Mouse (Mus musculus): Measurements from ENCODE around the gene Nup210l. TPM values are rescaled to one million over a fixed set of nuclear protein-coding genes. Genes with fewer than 3 reads are reported as not detected.

Nup210l gene
- 0.36 and 0.60 TPM in 2 replicates for polyA plus RNA-seq (2015; fragmentation: Nextera tagmentation; extraction: Ambion mirVana)

DNA sequence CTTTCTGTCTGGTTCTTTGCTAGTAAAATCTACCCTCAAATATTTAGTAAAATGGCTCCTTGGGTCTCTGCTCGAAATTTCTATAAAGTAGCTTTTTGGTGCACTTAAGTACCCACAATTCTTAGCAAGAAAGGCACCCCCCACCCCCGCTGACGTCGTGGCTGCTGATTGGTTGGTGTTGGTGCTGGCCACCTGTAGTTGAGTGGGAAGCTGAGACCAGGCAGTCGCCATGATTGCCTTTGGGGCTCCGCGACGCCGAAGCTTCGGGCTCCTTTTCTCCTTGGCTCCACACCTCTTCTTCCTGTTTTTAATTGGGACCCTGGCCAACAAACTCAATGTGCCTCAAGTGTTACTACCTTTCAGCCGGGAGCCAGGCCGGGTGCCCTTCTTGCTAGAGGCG lies at the start of gene Nup210l:
TSS of gene Nup210l (plus strand) at position 195 of the 400 bp plus-strand sequence.
- no peak within 1 kb of the TSS for H3K27ac ChIP-seq (ENCODE audit: low read length)
- no peaks in the 10 kb centered on the region for H3K4me1 ChIP-seq (ENCODE audit: insufficient read depth, low read length)
- H3K9ac ChIP-seq (replicated peaks; ENCODE audit: low read length) = no peak within 1 kb of the TSS
- no peak within 1 kb of the TSS for H3K4me3 ChIP-seq (ENCODE audit: low read length)
- no peak within 1 kb of the TSS for H3K4me2 ChIP-seq (replicated peaks; ENCODE audit: low read depth, low read length)
- no peaks in the 10 kb centered on the region for H3K27me3 ChIP-seq (ENCODE audit: insufficient read depth, low read length)
- H3K36me3 ChIP-seq (ENCODE audit: insufficient read depth, low read length) = peaks cover 15% of the 10 kb centered on the region
- ATAC-seq (ENCODE audit: low FRiP score, low TSS enrichment) = no peak
- WGBS = 86% methylated on average over 13 of the region's 13 CpGs
- H3K9me3 ChIP-seq (ENCODE audit: low read length) = 0 out of 2 replicates have a peak, but pooled peaks cover 2% of the 10 kb centered on the region

DNA sequence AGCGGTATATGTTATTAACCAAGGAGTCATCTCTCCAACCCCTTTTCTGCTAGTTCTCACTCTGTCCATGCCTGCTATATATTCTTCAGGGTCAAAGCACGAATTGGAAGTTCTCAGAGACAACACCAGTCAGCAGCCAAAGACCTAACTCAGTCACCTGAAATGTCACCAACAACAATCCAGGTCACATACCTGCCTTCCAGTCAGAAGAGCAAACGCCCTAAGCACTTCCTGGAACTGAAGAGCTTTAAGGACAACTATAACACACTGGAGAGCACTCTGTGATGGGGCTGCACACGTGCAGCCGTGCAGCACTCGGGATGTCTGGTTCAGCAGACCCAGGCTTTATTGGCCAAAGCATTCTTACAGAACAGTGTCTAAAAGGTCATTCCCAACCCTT lies 42.4 kb upstream of the Nup210l start:
- ATAC-seq (ENCODE audit: low FRiP score, low TSS enrichment) = no peak
- Histone ChIP-seq H3K4me2 (replicated peaks; ENCODE audit: low read depth, low read length) (no peak overlapping the region), H3K36me3 (ENCODE audit: insufficient read depth, low read length) (peaks cover 55% of the 10 kb centered on the region), H3K27me3 (ENCODE audit: insufficient read depth, low read length) (no peaks in the 10 kb centered on the region), H3K9ac (replicated peaks; ENCODE audit: low read length) (no peak overlapping the region), H3K4me1 (ENCODE audit: insufficient read depth, low read length) (no peaks in the 10 kb centered on the region), H3K27ac (ENCODE audit: low read length) (no peak overlapping the region), H3K4me3 (ENCODE audit: low read length) (no peak overlapping the region), H3K9me3 (ENCODE audit: low read length) (no peaks in the 10 kb centered on the region)
- WGBS = 94% methylated on average over 6 of the region's 6 CpGs

DNA sequence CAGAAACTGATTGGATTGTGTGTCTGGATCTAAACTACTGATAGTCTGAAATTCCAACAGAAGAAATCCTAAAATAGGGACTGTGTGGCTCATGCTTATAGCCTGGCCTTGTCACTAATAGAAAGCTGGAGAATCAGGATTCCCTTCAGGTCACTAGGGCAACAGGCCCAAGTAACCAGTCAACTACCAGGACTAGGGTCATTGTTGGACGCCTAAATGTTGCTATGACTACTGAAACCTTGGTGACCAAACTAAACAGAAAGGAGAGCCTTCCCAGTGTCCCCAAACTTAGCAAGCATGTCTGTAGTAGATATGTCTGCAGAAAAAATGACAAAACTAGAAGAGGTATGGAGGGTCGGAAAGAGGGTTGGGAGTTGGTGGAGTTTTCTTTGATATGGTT lies 41.4 kb upstream of the Nup210l start:
- Histone ChIP-seq H3K4me2 (replicated peaks; ENCODE audit: low read depth, low read length) (no peak overlapping the region), H3K9me3 (ENCODE audit: low read length) (no peaks in the 10 kb centered on the region), H3K36me3 (ENCODE audit: insufficient read depth, low read length) (peaks cover 45% of the 10 kb centered on the region), H3K4me3 (ENCODE audit: low read length) (no peak overlapping the region), H3K27ac (ENCODE audit: low read length) (no peak overlapping the region), H3K27me3 (ENCODE audit: insufficient read depth, low read length) (no peaks in the 10 kb centered on the region), H3K4me1 (ENCODE audit: insufficient read depth, low read length) (no peaks in the 10 kb centered on the region), H3K9ac (replicated peaks; ENCODE audit: low read length) (no peak overlapping the region)
- no peak for ATAC-seq (ENCODE audit: low FRiP score, low TSS enrichment)
- WGBS = 76% methylated on average over 2 of the region's 2 CpGs

DNA sequence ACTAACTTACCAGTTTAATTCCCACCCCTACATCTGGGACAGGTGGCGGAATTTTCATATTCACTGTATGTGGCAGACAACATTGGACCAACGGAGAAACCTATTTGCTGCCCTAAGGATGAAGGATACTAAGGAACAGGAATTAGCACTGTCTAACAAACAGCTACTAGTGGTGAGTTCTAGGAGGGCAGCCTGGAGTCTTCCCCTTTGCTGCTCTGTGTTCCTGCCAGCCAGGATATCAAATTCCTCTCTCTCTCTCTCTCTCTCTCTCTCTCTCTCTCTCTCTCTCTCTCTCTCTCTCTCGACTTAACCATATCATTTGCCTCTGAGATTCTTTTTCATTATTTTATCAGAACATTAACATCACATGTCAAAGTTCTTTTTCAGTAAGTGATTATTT lies 39.5 kb upstream of the Nup210l start:
- H3K9ac ChIP-seq (replicated peaks; ENCODE audit: low read length) = no peak overlapping the region
- peaks cover 38% of the 10 kb centered on the region for H3K36me3 ChIP-seq (ENCODE audit: insufficient read depth, low read length)
- no peaks in the 10 kb centered on the region for H3K4me1 ChIP-seq (ENCODE audit: insufficient read depth, low read length)
- no peaks in the 10 kb centered on the region for H3K9me3 ChIP-seq (ENCODE audit: low read length)
- no peak overlapping the region for H3K27ac ChIP-seq (ENCODE audit: low read length)
- WGBS = 69% methylated on average over 3 of the region's 3 CpGs
- no peak for ATAC-seq (ENCODE audit: low FRiP score, low TSS enrichment)
- no peak overlapping the region for H3K4me2 ChIP-seq (replicated peaks; ENCODE audit: low read depth, low read length)
- no peaks in the 10 kb centered on the region for H3K27me3 ChIP-seq (ENCODE audit: insufficient read depth, low read length)
- H3K4me3 ChIP-seq (ENCODE audit: low read length) = no peak overlapping the region

DNA sequence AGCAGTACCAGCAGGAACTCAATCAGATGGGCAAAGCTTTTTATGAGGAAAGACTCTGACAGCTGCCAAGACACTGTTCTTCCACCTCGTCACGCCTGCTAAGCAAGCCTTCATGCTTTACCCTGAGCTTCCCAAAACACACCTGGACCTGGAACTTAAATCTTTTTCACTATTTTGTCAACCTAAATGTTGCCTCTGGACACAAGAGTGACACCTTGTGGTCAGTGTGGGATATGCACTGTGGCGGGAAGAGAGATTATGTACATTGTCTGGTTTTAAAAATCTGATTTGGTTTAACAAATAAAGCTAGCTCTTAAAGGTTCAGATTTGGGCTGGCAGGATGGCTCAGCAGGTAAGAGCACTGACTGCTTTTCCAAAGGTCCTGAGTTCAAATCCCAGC lies 38.4 kb upstream of the Nup210l start:
- Histone ChIP-seq H3K27me3 (ENCODE audit: insufficient read depth, low read length) (no peaks in the 10 kb centered on the region), H3K9ac (replicated peaks; ENCODE audit: low read length) (no peak overlapping the region), H3K36me3 (ENCODE audit: insufficient read depth, low read length) (peaks cover 30% of the 10 kb centered on the region), H3K9me3 (ENCODE audit: low read length) (no peaks in the 10 kb centered on the region), H3K4me2 (replicated peaks; ENCODE audit: low read depth, low read length) (no peak overlapping the region), H3K4me1 (ENCODE audit: insufficient read depth, low read length) (no peaks in the 10 kb centered on the region), H3K27ac (ENCODE audit: low read length) (no peak overlapping the region), H3K4me3 (ENCODE audit: low read length) (no peak overlapping the region)
- ATAC-seq (ENCODE audit: low FRiP score, low TSS enrichment) = no peak
- WGBS = 34% methylated on average over 3 of the region's 3 CpGs

DNA sequence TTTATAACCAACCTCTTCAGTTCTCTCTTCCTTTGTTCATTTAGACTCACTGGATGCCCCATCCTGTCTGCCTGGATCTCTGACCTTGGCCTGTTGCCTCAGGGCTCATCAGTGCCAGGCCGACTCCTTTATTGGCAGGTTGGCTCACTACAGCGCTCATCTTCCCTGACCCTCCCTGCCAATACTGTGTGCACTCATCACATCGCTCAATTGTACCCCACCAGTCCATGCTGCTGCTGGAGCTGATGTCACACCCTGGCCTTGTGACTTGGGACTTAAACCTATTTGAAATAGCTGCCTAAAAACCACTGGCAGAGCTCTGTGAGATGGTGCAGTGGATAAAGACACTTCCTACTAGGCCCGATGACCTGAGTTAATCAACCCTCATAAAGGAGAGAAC lies 36.1 kb upstream of the Nup210l start:
- WGBS = 89% methylated on average over 4 of the region's 4 CpGs
- no peak overlapping the region for H3K4me3 ChIP-seq (ENCODE audit: low read length)
- H3K27ac ChIP-seq (ENCODE audit: low read length) = no peak overlapping the region
- H3K4me1 ChIP-seq (ENCODE audit: insufficient read depth, low read length) = no peaks in the 10 kb centered on the region
- peaks cover 10% of the 10 kb centered on the region for H3K36me3 ChIP-seq (ENCODE audit: insufficient read depth, low read length)
- H3K27me3 ChIP-seq (ENCODE audit: insufficient read depth, low read length) = no peaks in the 10 kb centered on the region
- no peaks in the 10 kb centered on the region for H3K9me3 ChIP-seq (ENCODE audit: low read length)
- no peak overlapping the region for H3K9ac ChIP-seq (replicated peaks; ENCODE audit: low read length)
- no peak overlapping the region for H3K4me2 ChIP-seq (replicated peaks; ENCODE audit: low read depth, low read length)
- ATAC-seq (ENCODE audit: low FRiP score, low TSS enrichment) = no peak

DNA sequence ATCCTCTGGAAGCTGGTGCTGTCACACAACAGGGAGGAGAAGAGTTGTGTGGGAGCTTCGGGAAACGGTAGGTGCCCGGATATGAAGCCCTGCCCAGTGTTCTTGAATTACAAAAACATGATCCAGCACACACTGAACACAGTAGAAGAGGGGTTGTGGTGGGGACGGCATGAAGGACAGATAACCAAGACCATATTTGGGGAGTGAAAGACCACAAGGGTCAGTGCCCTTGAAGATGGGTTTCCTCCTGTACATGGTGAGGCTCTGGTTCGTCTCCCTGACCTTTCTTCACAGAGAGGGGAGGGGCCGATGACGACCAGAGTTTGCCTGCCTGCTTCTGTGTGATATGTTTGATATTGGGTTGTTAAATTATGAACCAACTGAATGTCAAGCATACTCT lies 34.2 kb upstream of the Nup210l start:
- Histone ChIP-seq H3K9me3 (ENCODE audit: low read length) (no peaks in the 10 kb centered on the region), H3K36me3 (ENCODE audit: insufficient read depth, low read length) (no peaks in the 10 kb centered on the region), H3K27me3 (ENCODE audit: insufficient read depth, low read length) (no peaks in the 10 kb centered on the region), H3K4me3 (ENCODE audit: low read length) (no peak overlapping the region), H3K27ac (ENCODE audit: low read length) (no peak overlapping the region), H3K4me1 (ENCODE audit: insufficient read depth, low read length) (no peaks in the 10 kb centered on the region), H3K9ac (replicated peaks; ENCODE audit: low read length) (no peak overlapping the region), H3K4me2 (replicated peaks; ENCODE audit: low read depth, low read length) (no peak overlapping the region)
- 44% methylated on average over 7 of the region's 7 CpGs for WGBS
- no peak for ATAC-seq (ENCODE audit: low FRiP score, low TSS enrichment)

DNA sequence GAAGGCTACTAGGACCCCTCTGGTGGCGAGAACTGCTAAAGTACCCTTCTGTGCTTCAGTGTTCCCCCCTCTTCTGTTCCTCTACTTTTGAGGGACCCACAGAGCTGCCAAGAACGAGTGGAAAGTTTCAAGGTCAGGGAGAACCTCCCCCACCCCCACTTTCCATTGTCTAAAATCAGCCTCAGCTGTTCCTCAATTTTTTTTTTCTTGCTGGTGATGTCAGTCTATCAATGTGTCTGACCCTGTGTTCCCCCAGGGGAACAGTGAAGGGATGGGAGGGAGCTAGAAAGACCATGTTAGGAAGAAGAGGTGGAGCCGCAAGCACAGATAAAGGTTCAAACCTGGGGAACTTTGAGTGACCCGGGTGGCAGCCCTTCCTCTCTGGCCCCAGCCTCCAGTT lies 31.6 kb upstream of the Nup210l start, which contains the start of gene Tpm3:
TSS of gene Tpm3 (plus strand) at position 356 of the 400 bp plus-strand sequence.
- 71% methylated on average over 4 of the region's 4 CpGs for WGBS

DNA sequence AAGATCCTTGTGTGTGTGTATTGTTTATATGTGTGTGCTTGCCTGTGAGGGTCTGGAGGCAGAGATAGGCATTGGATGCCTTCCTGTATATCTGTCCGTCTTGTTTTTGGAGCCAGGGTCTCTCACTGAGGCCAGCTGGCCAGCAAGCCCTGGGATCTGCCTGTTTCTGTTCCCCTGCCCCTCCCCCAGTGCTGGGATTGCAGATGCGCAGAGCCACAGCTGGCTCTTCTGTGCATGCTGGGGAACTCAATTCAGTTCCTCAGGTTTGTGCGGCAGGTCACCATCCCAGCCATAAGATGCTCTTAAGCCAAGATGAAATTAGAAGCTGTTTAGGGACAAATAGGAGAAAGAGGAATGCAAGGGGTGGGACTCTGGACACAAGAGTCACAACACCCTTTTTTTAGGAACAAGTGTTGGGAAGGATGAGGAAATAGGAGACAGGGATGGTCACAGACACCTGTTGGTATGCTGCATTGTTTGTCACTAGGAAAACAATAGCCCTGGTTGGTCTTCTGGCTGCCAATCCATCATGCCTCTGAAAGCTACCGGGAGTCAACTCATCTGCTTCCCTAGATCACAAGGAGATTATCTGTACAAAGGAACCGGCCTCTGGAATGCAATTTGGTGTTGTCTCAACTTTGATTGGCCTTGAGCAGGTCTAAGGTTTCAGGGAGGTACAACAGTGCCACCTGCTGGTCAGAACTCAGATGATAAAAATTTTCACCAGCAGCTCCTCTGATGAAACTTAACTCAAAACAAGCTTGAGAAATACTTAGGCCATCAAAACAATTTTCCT lies 26.8 kb upstream of the Nup210l start:
- Histone ChIP-seq H3K36me3 (ENCODE audit: insufficient read depth, low read length) (no peaks in the 10 kb centered on the region), H3K27me3 (ENCODE audit: insufficient read depth, low read length) (no peaks in the 10 kb centered on the region), H3K9ac (replicated peaks; ENCODE audit: low read length) (no peak overlapping the region; the same call in 1 of the 2 replicates), H3K9me3 (ENCODE audit: low read length) (no peaks in the 10 kb centered on the region), H3K4me3 (ENCODE audit: low read length) (no peak overlapping the region), H3K27ac (ENCODE audit: low read length) (0 out of 2 replicates have a peak overlapping the region, but pooled peaks have one; percentile 0), H3K4me1 (ENCODE audit: insufficient read depth, low read length) (peaks cover 30% of the 10 kb centered on the region), H3K4me2 (replicated peaks; ENCODE audit: low read depth, low read length) (peak overlapping the region; percentile 34)
- ATAC-seq (ENCODE audit: low FRiP score, low TSS enrichment) = no peak
- 11% methylated on average over 5 of the region's 5 CpGs for WGBS

More for the DNA sequence above, 31.6 kb upstream of the Nup210l start, which contains the start of gene Tpm3:
- Histone ChIP-seq H3K27me3 (ENCODE audit: insufficient read depth, low read length) (no peaks in the 10 kb centered on the region), H3K4me3 (ENCODE audit: low read length) (no peak within 1 kb of the TSS), H3K4me2 (replicated peaks; ENCODE audit: low read depth, low read length) (no peak within 1 kb of the TSS), H3K36me3 (ENCODE audit: insufficient read depth, low read length) (no peaks in the 10 kb centered on the region), H3K9ac (replicated peaks; ENCODE audit: low read length) (no peak within 1 kb of the TSS), H3K9me3 (ENCODE audit: low read length) (no peaks in the 10 kb centered on the region), H3K27ac (ENCODE audit: low read length) (no peak within 1 kb of the TSS), H3K4me1 (ENCODE audit: insufficient read depth, low read length) (peaks cover 8% of the 10 kb centered on the region)
- no peak for ATAC-seq (ENCODE audit: low FRiP score, low TSS enrichment)

DNA sequence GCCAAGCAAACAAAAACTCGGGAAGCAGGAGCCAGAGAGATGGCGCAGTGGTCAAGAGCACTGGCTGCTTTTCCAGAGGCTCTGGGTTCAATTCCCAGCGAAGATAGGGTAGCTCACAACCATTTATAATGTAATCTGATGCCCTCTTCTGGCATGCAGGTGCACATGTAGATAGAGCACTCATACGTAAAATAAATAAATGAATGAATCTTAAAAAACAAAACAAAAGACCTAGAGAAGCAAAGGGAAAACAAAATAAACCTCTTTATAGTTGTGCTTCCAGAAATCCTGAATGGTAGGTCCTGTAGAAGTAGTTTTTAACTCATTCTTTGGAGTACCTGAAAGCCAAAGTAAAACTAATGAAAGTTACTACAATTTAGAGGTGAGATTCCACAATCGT lies 25.7 kb upstream of the Nup210l start:
- 48% methylated on average over 5 of the region's 5 CpGs for WGBS
- no peak overlapping the region for H3K27ac ChIP-seq (ENCODE audit: low read length)

More for the DNA sequence above, 25.7 kb upstream of the Nup210l start:
- no peak for ATAC-seq (ENCODE audit: low FRiP score, low TSS enrichment)
- Histone ChIP-seq H3K4me3 (ENCODE audit: low read length) (no peak overlapping the region), H3K9ac (replicated peaks; ENCODE audit: low read length) (no peak overlapping the region), H3K4me1 (ENCODE audit: insufficient read depth, low read length) (peaks cover 41% of the 10 kb centered on the region), H3K27me3 (ENCODE audit: insufficient read depth, low read length) (no peaks in the 10 kb centered on the region), H3K4me2 (replicated peaks; ENCODE audit: low read depth, low read length) (no peak overlapping the region), H3K9me3 (ENCODE audit: low read length) (no peaks in the 10 kb centered on the region), H3K36me3 (ENCODE audit: insufficient read depth, low read length) (no peaks in the 10 kb centered on the region)

Measured in kidney, embryonic 16.5 days (tissue).